Mouse (Mus musculus) CH12.LX (cell line): ENCODE data around the gene Ntm. TPM values are rescaled to one million over a fixed set of nuclear protein-coding genes. Genes with fewer than 3 reads are reported as not detected.

Experiments used
- DNase-seq: peaks from one replicate; pipeline ENCODE4 v3.0.0-alpha.2; 2013; ENCODE audit errors: extremely low read depth
- H3K27ac ChIP-seq: 2 replicates; pipeline ENCODE4 v1.5.1; 2012; ENCODE audit warnings: low read depth, mild to moderate bottlenecking, control low read depth, moderate library complexity; ENCODE audit not compliant: insufficient read depth
- H3K27me3 ChIP-seq: replicated peaks from 2 replicates; pipeline ENCODE3; 2012; ENCODE audit warnings: inconsistent platforms
- H3K36me3 ChIP-seq, 2 experiments: replicated peaks in 1 of 2; 2 replicates each; pipeline versions ENCODE3 to v1.6.1; 2012; ENCODE audit warnings: inconsistent platforms in 1 of 2, low read length in 1 of 2, mild to moderate bottlenecking in 1 of 2, mixed read lengths in 1 of 2, moderate library complexity in 1 of 2; ENCODE audit not compliant: control insufficient read depth in 1 of 2, insufficient read depth in 1 of 2
- H3K4me1 ChIP-seq, 2 experiments: 2 replicates each; pipeline ENCODE4 v1.6.1; 2012; ENCODE audit warnings: inconsistent platforms in 1 of 2, moderate library complexity in 1 of 2; ENCODE audit not compliant: insufficient read depth in 2 of 2, control insufficient read depth in 1 of 2
- H3K4me2 ChIP-seq: 2 replicates; pipeline ENCODE4 v1.6.1; 2012; ENCODE audit warnings: low read depth, mild to moderate bottlenecking, control low read depth; ENCODE audit not compliant: poor library complexity, insufficient read depth, severe bottlenecking
- H3K4me3 ChIP-seq, 3 experiments: fragments of 150-350 bp in 1 of 3; sonication (generic) in 1 of 3; replicated peaks in 1 of 3; 2 replicates each; pipeline versions ENCODE3 to v1.5.1; 2011 to 2012; ENCODE audit warnings: low read depth in 2 of 3, low read length in 2 of 3, mild to moderate bottlenecking in 2 of 3, moderate library complexity in 2 of 3, control low read depth in 1 of 3, improper control_type of control experiment in 1 of 3, inconsistent platforms in 1 of 3, mixed read lengths in 1 of 3; ENCODE audit not compliant: poor library complexity in 1 of 3
- H3K79me2 ChIP-seq: replicated peaks from 2 replicates; pipeline ENCODE4 v1.6.1; 2012; ENCODE audit warnings: mild to moderate bottlenecking, moderate library complexity; ENCODE audit not compliant: control insufficient read depth, poor library complexity, insufficient read depth, severe bottlenecking; ENCODE audit errors: extremely low read depth
- H3K9ac ChIP-seq: 2 replicates; pipeline ENCODE4 v1.6.1; 2012; ENCODE audit warnings: low read depth, mild to moderate bottlenecking, control low read depth, moderate library complexity; ENCODE audit not compliant: insufficient read depth
- H3K9me3 ChIP-seq: replicated peaks from 2 replicates; pipeline ENCODE3; 2012; ENCODE audit warnings: low read length, inconsistent platforms, mixed read lengths
- CHD1 ChIP-seq: IDR thresholded peaks from 2 replicates; pipeline ENCODE4 v1.6.1; 2012; ENCODE audit warnings: low read depth, low read length, improper control_type of control experiment, inconsistent platforms
- CHD2 ChIP-seq: IDR thresholded peaks from 2 replicates; pipeline ENCODE4 v1.6.1; 2011; ENCODE audit warnings: low read length, improper control_type of control experiment
- CTCF ChIP-seq, 2 experiments: IDR thresholded peaks in 1 of 2; conservative IDR thresholded peaks in 1 of 2; 2 replicates each; pipeline ENCODE4 v1.5.1; 2011 to 2012; ENCODE audit warnings: low read depth in 2 of 2, low read length in 2 of 2, improper control_type of control experiment in 1 of 2, inconsistent platforms in 1 of 2, mild to moderate bottlenecking in 1 of 2, moderate library complexity in 1 of 2
- EP300 ChIP-seq: IDR thresholded peaks from 2 replicates; pipeline ENCODE4 v1.6.1; 2011; ENCODE audit warnings: low read length, improper control_type of control experiment
- ETS1 ChIP-seq: conservative IDR thresholded peaks from 2 replicates; pipeline ENCODE4 v1.6.1; 2012; ENCODE audit warnings: low read depth, mild to moderate bottlenecking, inconsistent platforms, low read length, improper control_type of control experiment, moderate library complexity
- IRF4 ChIP-seq: IDR thresholded peaks from 2 replicates; pipeline ENCODE4 v1.6.1; 2014; ENCODE audit warnings: low read depth, mild to moderate bottlenecking, inconsistent platforms, low read length, improper control_type of control experiment
- JUN ChIP-seq: IDR thresholded peaks from 2 replicates; pipeline ENCODE4 v1.6.1; 2011; ENCODE audit warnings: low read depth, mild to moderate bottlenecking, low read length, improper control_type of control experiment, moderate library complexity; ENCODE audit not compliant: insufficient read depth
- MAFK ChIP-seq: IDR thresholded peaks from 2 replicates; pipeline ENCODE4 v1.6.1; 2011; ENCODE audit warnings: low read length, improper control_type of control experiment; ENCODE audit not compliant: insufficient replicate concordance
- MAX ChIP-seq: IDR thresholded peaks from 2 replicates; pipeline ENCODE4 v1.6.1; 2011; ENCODE audit warnings: low read length, improper control_type of control experiment
- MAZ ChIP-seq: IDR thresholded peaks from 2 replicates; pipeline ENCODE4 v1.6.1; 2012; ENCODE audit warnings: low read depth, mild to moderate bottlenecking, inconsistent platforms, low read length, improper control_type of control experiment, moderate library complexity
- MXI1 ChIP-seq: IDR thresholded peaks from 2 replicates; pipeline ENCODE4 v1.6.1; 2011; ENCODE audit warnings: mild to moderate bottlenecking, low read depth, low read length, improper control_type of control experiment
- NRF1 ChIP-seq: IDR thresholded peaks from 2 replicates; pipeline ENCODE4 v1.6.1; 2014; ENCODE audit warnings: low read depth, mild to moderate bottlenecking, inconsistent platforms, low read length, improper control_type of control experiment, moderate library complexity
- POLR2AphosphoS2 ChIP-seq: IDR thresholded peaks from 2 replicates; pipeline ENCODE4 v1.6.1; 2011; ENCODE audit warnings: low read depth, low read length, improper control_type of control experiment
- RCOR1 ChIP-seq: conservative IDR thresholded peaks from 2 replicates; pipeline ENCODE4 v1.6.1; 2012; ENCODE audit warnings: low read depth, mild to moderate bottlenecking, inconsistent platforms, low read length, improper control_type of control experiment
- SMC3 ChIP-seq: IDR thresholded peaks from 2 replicates; pipeline ENCODE4 v1.6.1; 2011; ENCODE audit warnings: low read depth, low read length, improper control_type of control experiment
- TBP ChIP-seq: conservative IDR thresholded peaks from 2 replicates; pipeline ENCODE4 v1.6.1; 2011; ENCODE audit warnings: low read depth, low read length, improper control_type of control experiment
- USF1 ChIP-seq: IDR thresholded peaks from 2 replicates; pipeline ENCODE4 v1.6.1; 2014; ENCODE audit warnings: low read depth, mild to moderate bottlenecking, inconsistent platforms, low read length, improper control_type of control experiment
- ZC3H11A ChIP-seq: IDR thresholded peaks from 2 replicates; pipeline ENCODE4 v1.6.1; 2012; ENCODE audit warnings: low read depth, mild to moderate bottlenecking, inconsistent platforms, low read length, improper control_type of control experiment
- ZKSCAN1 ChIP-seq: IDR thresholded peaks from 2 replicates; pipeline ENCODE4 v1.6.1; 2012; ENCODE audit warnings: low read depth, inconsistent platforms, low read length, improper control_type of control experiment, borderline replicate concordance
- ZMIZ1 ChIP-seq: IDR thresholded peaks from 2 replicates; pipeline ENCODE4 v1.6.1; 2012; ENCODE audit warnings: low read depth, mild to moderate bottlenecking, inconsistent platforms, low read length, improper control_type of control experiment
- dilution Hi-C: fragments of 300-500 bp; cut with MboI; formaldehyde crosslinking; loops from 2 replicates; pipeline ENCODE4 v1.14.3; 2020; ENCODE audit warnings: low sequenced_read_pairs; ENCODE audit not compliant: extremely low pct_unique_long_range_greater_than_20kb, extremely low pct_ligation_motif_present
- in situ Hi-C: fragments of 300-500 bp; cut with MboI; formaldehyde crosslinking; loops from 3 replicates; pipeline ENCODE4 v1.14.3; 2019; ENCODE audit warnings: low sequenced_read_pairs, low pct_ligation_motif_present, low pct_unique_long_range_greater_than_20kb, mixed read lengths
- polyA plus RNA-seq: library from polyadenylated mRNA; unstranded; fragments of >175 nt; gene quantifications from 2 replicates; pipeline ENCODE4 v1.2.1, GENCODE M21; 2012; ENCODE audit warnings: low read depth; ENCODE audit not compliant: insufficient read length
- total RNA-seq, 2 experiments: library from RNA; depleted of rRNA; stranded (reverse); fragments of 300-350 nt in 1 of 2; fragments of >200 nt in 1 of 2; gene quantifications; 2 replicates each; pipeline ENCODE4 v1.2.3; 2012 to 2014

The Ntm gene
- total and polyA plus RNA-seq, 3 experiments: not detected

- Histone ChIP-seq H3K27ac (no peak overlapping the region), H3K4me2 (no peak overlapping the region), H3K36me3 (no peaks in the 10 kb centered on the region), H3K4me1 (no peaks in the 10 kb centered on the region), H3K27me3 (no peaks in the 10 kb centered on the region), H3K4me3 (no peak overlapping the region), H3K79me2 (no peaks in the 10 kb centered on the region), H3K9ac (no peak overlapping the region), H3K9me3 (peaks cover 65% of the 10 kb centered on the region)
- no peak for TF ChIP-seq CHD1
- in situ Hi-C loops (no loop called here), dilution Hi-C loops (no loop called here)
- no peak for DNase-seq
Observed at GRCm38 (mm10) chr9:29578226-29578625, 384.7 kb downstream of the Ntm start.

DNA sequence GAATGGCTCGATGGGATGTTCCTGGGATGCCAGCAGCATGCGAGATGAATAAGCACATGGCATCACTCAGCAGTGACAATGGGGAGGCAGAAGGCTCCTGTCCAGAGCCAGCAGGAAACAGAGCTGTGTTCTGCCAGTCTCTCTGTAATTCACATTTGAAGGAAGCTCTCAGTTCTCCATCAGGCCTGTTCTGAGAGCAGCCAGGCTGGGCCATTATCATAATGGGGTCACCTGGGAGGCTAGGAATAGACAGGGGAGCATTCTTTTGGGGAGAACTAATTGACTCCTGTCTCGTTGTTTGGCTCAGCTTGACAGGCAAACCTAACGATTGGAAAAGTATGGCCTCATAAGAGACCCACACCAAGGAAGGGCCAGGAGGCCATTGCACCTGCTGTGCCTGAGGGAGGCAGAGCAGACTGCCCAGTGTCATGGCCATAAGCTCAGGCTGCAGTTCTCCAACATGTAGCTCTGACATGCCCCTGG is 386.8 kb downstream of the Ntm start:
- no peak for TF ChIP-seq TBP
- no peak for TF ChIP-seq IRF4
- TF ChIP-seq ZMIZ1: no peak
- TF ChIP-seq USF1: no peak
- no peak for TF ChIP-seq MAFK
- TF ChIP-seq SMC3: no peak
- no peak for TF ChIP-seq ZC3H11A
- TF ChIP-seq EP300: no peak
- in situ Hi-C loops (no loop called here), dilution Hi-C loops (no loop called here)

DNA sequence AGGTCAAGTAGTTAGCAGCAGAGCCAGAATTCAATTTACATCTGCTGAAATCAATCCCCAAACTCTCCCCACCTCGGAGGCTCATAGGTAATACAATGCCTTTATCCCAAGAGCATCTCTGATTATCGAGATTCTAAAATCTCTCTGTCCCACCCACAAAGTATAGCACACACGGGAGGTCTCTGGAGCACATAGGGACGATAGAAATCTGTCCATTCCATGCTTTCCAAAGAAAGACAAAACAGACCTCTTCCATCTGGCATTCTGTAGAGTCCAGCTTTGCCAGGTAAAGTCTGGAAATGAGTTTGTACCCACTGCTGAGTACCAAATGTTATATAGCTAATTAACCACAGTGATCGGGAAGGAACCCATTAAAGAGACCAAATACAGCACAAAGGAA is 388.4 kb downstream of the Ntm start:
- H3K27me3 ChIP-seq: no peaks in the 10 kb centered on the region
- H3K4me1 ChIP-seq: no peaks in the 10 kb centered on the region
- no peaks in the 10 kb centered on the region for H3K79me2 ChIP-seq
- peaks cover 42% of the 10 kb centered on the region for H3K9me3 ChIP-seq
- H3K4me3 ChIP-seq: no peak overlapping the region
- TF ChIP-seq CTCF (conservative IDR thresholded peaks at IDR 0.05 in 1 of 2, IDR thresholded peaks at IDR 0.05 in 1 of 2; ENCODE audit: low read depth in 2 of 2, low read length in 2 of 2) (no peak), CHD1 (no peak), MXI1 (no peak), CHD2 (no peak), ZKSCAN1 (no peak), RCOR1 (no peak), MAZ (no peak), JUN (no peak), ETS1 (no peak), IRF4 (no peak), POLR2AphosphoS2 (no peak), SMC3 (no peak), NRF1 (no peak), TBP (no peak), MAX (no peak)
- dilution Hi-C loops (no loop called here), in situ Hi-C loops (no loop called here)
- H3K9ac ChIP-seq: no peak overlapping the region
- H3K4me2 ChIP-seq: no peak overlapping the region
- no peak for DNase-seq
- no peaks in the 10 kb centered on the region for H3K36me3 ChIP-seq
- no peak overlapping the region for H3K27ac ChIP-seq

More for the DNA sequence above, 386.8 kb downstream of the Ntm start:
- H3K79me2 ChIP-seq: no peaks in the 10 kb centered on the region
- H3K9me3 ChIP-seq: peaks cover 50% of the 10 kb centered on the region
- no peak overlapping the region for H3K4me2 ChIP-seq
- no peaks in the 10 kb centered on the region for H3K4me1 ChIP-seq
- H3K9ac ChIP-seq: no peak overlapping the region
- no peak for DNase-seq
- H3K27me3 ChIP-seq: no peaks in the 10 kb centered on the region
- H3K4me3 ChIP-seq: no peak overlapping the region
- H3K27ac ChIP-seq: no peak overlapping the region
- H3K36me3 ChIP-seq: no peaks in the 10 kb centered on the region
